Mouse (Mus musculus) cerebellum, adult 2 months (tissue): Measurements from ENCODE around the gene Cped1.

Source experiments
- CTCF ChIP-seq: fragments of 200-500 bp; IDR thresholded peaks from 2 replicates; pipeline ENCODE4 v1.5.1; 2011; ENCODE audit warnings: low read depth, mild to moderate bottlenecking, control low read depth, low read length, moderate library complexity, borderline replicate concordance; ENCODE audit not compliant: insufficient read depth
- POLR2A ChIP-seq: fragments of 200-500 bp; IDR thresholded peaks from 2 replicates; pipeline ENCODE4 v1.6.1; 2011; ENCODE audit warnings: low read length, control low read depth, borderline replicate concordance; ENCODE audit not compliant: insufficient read depth

- no peak for TF ChIP-seq CTCF
- no peak for TF ChIP-seq POLR2A
These were observed 26.8 kb downstream of the Cped1 start for GRCm38 (mm10) chr6:22012501-22012900.
